Mouse (Mus musculus) hindbrain, embryonic 15.5 days (tissue): ENCODE measurements around the gene Polr2h. TPM values are rescaled to one million over a fixed set of nuclear protein-coding genes. Genes with fewer than 3 reads are reported as not detected.
A peak's percentile ranks its signal among the peaks of the same experiment; 100 is the strongest.

Experiments used
- ATAC-seq: fragments of 200-750 bp; cut with Nextera tagmentation; 2 replicates; pipeline ENCODE4 v1.8.0; 2017; ENCODE audit warnings: low read depth, moderate number of reproducible peaks, moderate TSS enrichment; ENCODE audit not compliant: low FRiP score
- H3K27ac ChIP-seq: fragments of 300-500 bp; sonication (generic); replicated peaks from 2 replicates; pipeline ENCODE4 v1.5.1; 2015; ENCODE audit warnings: mild to moderate bottlenecking, inconsistent platforms
- H3K27me3 ChIP-seq: fragments of 300-500 bp; sonication (generic); 2 replicates; pipeline ENCODE4 v1.6.1; 2015; ENCODE audit warnings: control low read depth, inconsistent platforms
- H3K36me3 ChIP-seq: fragments of 300-500 bp; sonication (generic); 2 replicates; pipeline ENCODE4 v1.6.1; 2015; ENCODE audit warnings: control low read depth, inconsistent platforms
- H3K4me1 ChIP-seq: fragments of 300-500 bp; sonication (generic); replicated peaks from 2 replicates; pipeline ENCODE4 v1.6.1; 2015; ENCODE audit warnings: control low read depth, inconsistent platforms
- H3K4me2 ChIP-seq: fragments of 300-500 bp; sonication (generic); 2 replicates; pipeline ENCODE4 v1.6.1; 2015; ENCODE audit warnings: moderate library complexity, mild to moderate bottlenecking, inconsistent platforms
- H3K4me3 ChIP-seq: fragments of 300-500 bp; sonication (generic); 2 replicates; pipeline ENCODE4 v1.5.1; 2015; ENCODE audit warnings: mild to moderate bottlenecking, inconsistent platforms
- H3K9ac ChIP-seq: fragments of 300-500 bp; sonication (generic); 2 replicates; pipeline ENCODE4 v1.6.1; 2015; ENCODE audit warnings: inconsistent platforms
- H3K9me3 ChIP-seq: fragments of 300-500 bp; sonication (generic); 2 replicates; pipeline ENCODE4 v1.6.1; 2016; ENCODE audit warnings: control low read depth, inconsistent platforms
- WGBS: fragments of 180-500 bp; shearing (Covaris S2); methylation state at CpG from one replicate; pipeline ENCODE4 v1.1.7; 2015; 5-methylcytosine and 5-hydroxymethylcytosine counted together
- polyA plus RNA-seq: library from polyadenylated mRNA; unstranded; fragments of >200 nt; fragmentation: Nextera tagmentation; extraction: Ambion mirVana; gene quantifications from 2 replicates; pipeline ENCODE4 v1.2.1, GENCODE M21; 2015

Polr2h gene
- polyA plus RNA-seq, 1 experiment from 2014 or later: 89.0 TPM

- peak overlapping the region; percentile 94 for H3K4me2 ChIP-seq
- peaks cover 37% of the 10 kb centered on the region for H3K4me1 ChIP-seq
- peaks cover 23% of the 10 kb centered on the region for H3K36me3 ChIP-seq
- H3K4me3 ChIP-seq: peak overlapping the region; percentile 72
- H3K27ac ChIP-seq: peak overlapping the region; percentile 85; the same call in 1 of the 2 replicates
- H3K27me3 ChIP-seq: no peaks in the 10 kb centered on the region
- 49% methylated on average over 2 of the region's 2 CpGs for WGBS
- peak overlapping the region; percentile 62 for H3K9ac ChIP-seq
- no peak for ATAC-seq
- H3K9me3 ChIP-seq: no peaks in the 10 kb centered on the region
Measured at GRCm38 (mm10) chr16:20715161-20715560, 2.3 kb upstream of the Polr2h start.

- no peaks in the 10 kb centered on the region for H3K9me3 ChIP-seq
- H3K4me1 ChIP-seq: peaks cover 37% of the 10 kb centered on the region
- H3K36me3 ChIP-seq: peaks cover 24% of the 10 kb centered on the region
- 0% methylated on average over 8 of the region's 12 CpGs for WGBS
- no peak; the same call in 1 of the 2 replicates for ATAC-seq
- peak overlapping the region; percentile 72 for H3K4me3 ChIP-seq
- no peaks in the 10 kb centered on the region for H3K27me3 ChIP-seq
- peak overlapping the region; percentile 85 for H3K27ac ChIP-seq
- H3K4me2 ChIP-seq: peak overlapping the region; percentile 94
- peak overlapping the region; percentile 62 for H3K9ac ChIP-seq
Measured at GRCm38 (mm10) chr16:20715566-20715965, 1.9 kb upstream of the Polr2h start.

DNA sequence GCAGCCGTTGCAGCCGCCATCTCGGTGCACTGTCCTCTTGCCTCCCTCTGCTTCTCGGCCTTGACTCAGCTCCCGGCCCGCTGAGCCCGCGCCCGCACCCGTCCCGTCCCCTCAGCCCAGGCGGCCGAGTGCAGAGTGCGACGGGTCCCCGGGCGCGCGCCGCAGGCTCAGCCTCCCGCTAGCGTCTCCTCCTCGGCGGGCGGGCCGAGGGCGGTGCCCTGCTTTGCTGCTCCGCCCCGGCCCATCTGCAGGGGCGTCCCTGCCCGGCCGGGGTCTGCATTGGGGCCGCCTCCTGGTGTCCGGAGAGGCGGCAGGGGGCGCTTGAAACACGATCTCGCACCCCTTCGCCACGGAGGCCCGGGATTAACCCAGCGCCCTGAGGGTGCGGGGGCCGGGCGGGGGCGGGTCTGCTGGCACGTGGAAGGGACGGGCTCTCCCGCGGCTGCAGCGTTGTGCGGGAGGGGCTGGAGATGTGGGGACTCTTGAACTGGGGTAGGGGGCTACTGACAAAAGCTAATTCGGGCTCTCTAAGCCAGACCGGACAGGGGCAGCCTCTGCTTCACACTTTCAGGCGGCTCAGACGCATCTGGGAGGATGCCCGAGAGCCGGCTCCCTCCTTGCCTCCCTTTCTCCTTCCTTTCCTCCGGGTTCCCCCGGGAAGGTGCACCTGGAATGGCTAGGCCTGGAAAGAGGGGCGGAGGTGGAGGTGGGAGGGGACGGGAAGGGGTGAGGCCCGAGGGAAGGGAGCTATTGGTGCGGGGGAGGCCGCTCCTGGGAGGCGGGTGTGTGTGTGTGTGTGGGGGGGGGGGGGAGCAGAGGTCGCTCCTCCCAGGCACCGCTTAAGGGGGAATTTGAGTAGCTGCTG, 1.3 kb upstream of the Polr2h start:
- Histone ChIP-seq H3K9ac (peak overlapping the region; percentile 62), H3K27me3 (no peaks in the 10 kb centered on the region), H3K9me3 (no peaks in the 10 kb centered on the region), H3K4me1 (peaks cover 37% of the 10 kb centered on the region), H3K4me3 (peak overlapping the region; percentile 72), H3K4me2 (peak overlapping the region; percentile 94), H3K27ac (peak overlapping the region; percentile 85), H3K36me3 (peaks cover 27% of the 10 kb centered on the region)
- peak; percentile 85 for ATAC-seq
- WGBS: 0% methylated on average over 63 of the region's 68 CpGs

GRCm38 (mm10) chr16:20716841-20717180, 654 bp upstream of the Polr2h start:
- Histone ChIP-seq H3K27me3 (no peaks in the 10 kb centered on the region), H3K4me1 (peaks cover 37% of the 10 kb centered on the region), H3K36me3 (peaks cover 27% of the 10 kb centered on the region), H3K9me3 (no peaks in the 10 kb centered on the region), H3K4me3 (peak overlapping the region; percentile 72), H3K4me2 (peak overlapping the region; percentile 94), H3K9ac (peak overlapping the region; percentile 62), H3K27ac (peak overlapping the region; percentile 85)
- WGBS: 0% methylated on average over 8 of the region's 8 CpGs
- peak; percentile 36 for ATAC-seq

DNA sequence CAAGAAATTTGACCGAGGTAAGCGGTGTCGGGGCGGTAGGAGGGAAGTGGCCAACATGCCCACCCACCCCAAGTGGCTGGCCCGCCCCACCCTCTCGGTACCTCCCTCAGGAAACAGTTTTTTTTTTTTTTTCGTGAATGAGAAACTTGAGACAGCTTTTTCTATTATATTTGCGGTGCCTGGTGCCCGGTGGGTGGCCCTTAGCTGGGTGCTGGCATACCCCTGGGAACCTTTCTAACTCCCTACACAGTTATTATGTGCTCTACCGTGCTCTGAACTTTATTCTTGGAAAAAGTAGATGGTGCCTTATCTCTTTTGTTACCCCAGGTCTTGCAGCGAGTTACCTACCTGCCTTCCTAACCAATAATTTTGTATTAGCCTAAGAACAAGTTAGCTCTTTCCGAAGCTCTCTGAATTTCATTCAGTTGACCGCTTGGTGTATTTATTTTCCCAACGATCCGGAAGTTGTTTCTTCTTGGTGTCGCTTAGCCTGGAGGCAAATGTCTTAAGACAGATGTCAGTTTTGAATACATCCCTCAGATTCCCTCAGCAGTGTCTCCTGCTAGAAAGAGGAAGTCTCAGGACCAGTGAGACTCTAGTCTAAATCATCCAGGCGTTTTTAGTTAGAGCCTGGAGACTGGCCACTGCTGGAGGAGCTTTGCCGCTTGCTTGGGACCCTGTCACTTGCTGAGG, 659 bp downstream of the Polr2h start:
- Histone ChIP-seq H3K9me3 (no peaks in the 10 kb centered on the region), H3K4me1 (peaks cover 37% of the 10 kb centered on the region), H3K27ac (peak overlapping the region; percentile 85), H3K4me3 (peak overlapping the region; percentile 72), H3K4me2 (peak overlapping the region; percentile 94), H3K27me3 (no peaks in the 10 kb centered on the region), H3K36me3 (peaks cover 23% of the 10 kb centered on the region), H3K9ac (peak overlapping the region; percentile 62)
- ATAC-seq: no peak
- 3% methylated on average over 18 of the region's 18 CpGs for WGBS

DNA sequence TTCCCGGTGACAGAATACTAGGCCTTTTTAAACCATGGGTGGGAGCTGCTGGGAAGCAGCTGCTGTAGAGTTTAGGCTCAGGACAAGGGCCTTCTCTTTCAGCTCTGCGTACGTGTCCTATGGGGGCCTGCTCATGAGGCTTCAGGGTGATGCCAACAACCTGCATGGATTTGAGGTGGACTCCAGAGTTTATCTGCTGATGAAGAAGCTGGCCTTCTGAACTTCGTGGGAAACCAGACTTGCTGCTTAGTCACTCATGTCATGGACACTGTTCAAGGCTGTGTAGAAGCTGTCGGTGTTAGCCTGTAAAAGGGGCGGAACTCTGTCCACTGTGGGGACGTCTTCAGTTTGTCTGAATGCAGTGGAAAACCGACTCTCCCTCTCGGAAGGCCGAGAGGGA, 4.3 kb downstream of the Polr2h start:
- 91% methylated on average over 10 of the region's 10 CpGs for WGBS
- no peak overlapping the region for H3K27ac ChIP-seq
- ATAC-seq: no peak

DNA sequence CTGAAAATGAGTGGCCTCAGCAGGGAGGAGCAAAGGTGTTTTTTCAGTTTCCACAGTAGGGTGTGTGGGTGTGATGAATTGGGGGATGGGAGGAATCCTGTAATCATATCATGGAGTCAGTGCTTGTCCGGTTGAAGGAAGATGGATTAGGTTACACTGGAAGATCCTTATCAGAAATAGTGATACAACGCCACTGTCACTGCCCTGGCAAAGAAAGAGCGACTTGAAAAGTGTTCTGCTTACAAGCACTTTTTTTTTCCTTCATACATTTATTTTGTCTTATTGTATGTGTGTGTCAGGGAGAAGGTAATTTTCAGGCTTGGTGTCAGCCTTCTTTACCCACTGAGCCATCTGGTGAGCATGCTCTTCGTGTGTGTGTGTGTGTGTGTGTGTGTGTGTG, 5.3 kb downstream of the Polr2h start:
- no peak overlapping the region for H3K4me3 ChIP-seq
- no peak overlapping the region for H3K4me2 ChIP-seq
- no peaks in the 10 kb centered on the region for H3K9me3 ChIP-seq
- 92% methylated on average over 4 of the region's 4 CpGs for WGBS
- H3K27ac ChIP-seq: no peak overlapping the region
- H3K27me3 ChIP-seq: no peaks in the 10 kb centered on the region
- H3K9ac ChIP-seq: no peak overlapping the region
- no peak for ATAC-seq
- H3K4me1 ChIP-seq: peaks cover 9% of the 10 kb centered on the region
- peaks cover 23% of the 10 kb centered on the region for H3K36me3 ChIP-seq

More for the DNA sequence above, 4.3 kb downstream of the Polr2h start:
- H3K4me1 ChIP-seq: peaks cover 9% of the 10 kb centered on the region
- no peak overlapping the region for H3K9ac ChIP-seq
- no peaks in the 10 kb centered on the region for H3K27me3 ChIP-seq
- peaks cover 23% of the 10 kb centered on the region for H3K36me3 ChIP-seq
- H3K4me3 ChIP-seq: no peak overlapping the region
- H3K9me3 ChIP-seq: no peaks in the 10 kb centered on the region
- no peak overlapping the region for H3K4me2 ChIP-seq

- H3K27me3 ChIP-seq: no peaks in the 10 kb centered on the region
- no peak overlapping the region for H3K4me3 ChIP-seq
- H3K9me3 ChIP-seq: no peaks in the 10 kb centered on the region
- no peak for ATAC-seq
- 74% methylated on average over 4 of the region's 4 CpGs for WGBS
- no peak overlapping the region for H3K27ac ChIP-seq
- H3K9ac ChIP-seq: no peak overlapping the region
- no peak overlapping the region for H3K4me2 ChIP-seq
- peaks cover 23% of the 10 kb centered on the region for H3K36me3 ChIP-seq
- H3K4me1 ChIP-seq: peaks cover 7% of the 10 kb centered on the region
Measured at GRCm38 (mm10) chr16:20723247-20723646, 5.8 kb downstream of the Polr2h start.

- H3K27ac ChIP-seq: no peak overlapping the region
- no peaks in the 10 kb centered on the region for H3K27me3 ChIP-seq
- peaks cover 23% of the 10 kb centered on the region for H3K36me3 ChIP-seq
- no peak overlapping the region for H3K4me2 ChIP-seq
- 34% methylated on average over 5 of the region's 5 CpGs for WGBS
- H3K4me1 ChIP-seq: no peaks in the 10 kb centered on the region
- no peak overlapping the region for H3K9ac ChIP-seq
- ATAC-seq: peak; percentile 80
- H3K9me3 ChIP-seq: no peaks in the 10 kb centered on the region
- no peak overlapping the region for H3K4me3 ChIP-seq
Measured at GRCm38 (mm10) chr16:20724338-20724748, 6.9 kb downstream of the Polr2h start.

GRCm38 (mm10) chr16:20725321-20725720, 7.9 kb downstream of the Polr2h start:
- Histone ChIP-seq H3K9ac (no peak overlapping the region), H3K4me1 (no peaks in the 10 kb centered on the region), H3K27ac (no peak overlapping the region), H3K9me3 (no peaks in the 10 kb centered on the region), H3K27me3 (no peaks in the 10 kb centered on the region), H3K4me2 (no peak overlapping the region), H3K36me3 (peaks cover 15% of the 10 kb centered on the region), H3K4me3 (no peak overlapping the region)
- no peak for ATAC-seq
- 76% methylated on average over 7 of the region's 7 CpGs for WGBS

DNA sequence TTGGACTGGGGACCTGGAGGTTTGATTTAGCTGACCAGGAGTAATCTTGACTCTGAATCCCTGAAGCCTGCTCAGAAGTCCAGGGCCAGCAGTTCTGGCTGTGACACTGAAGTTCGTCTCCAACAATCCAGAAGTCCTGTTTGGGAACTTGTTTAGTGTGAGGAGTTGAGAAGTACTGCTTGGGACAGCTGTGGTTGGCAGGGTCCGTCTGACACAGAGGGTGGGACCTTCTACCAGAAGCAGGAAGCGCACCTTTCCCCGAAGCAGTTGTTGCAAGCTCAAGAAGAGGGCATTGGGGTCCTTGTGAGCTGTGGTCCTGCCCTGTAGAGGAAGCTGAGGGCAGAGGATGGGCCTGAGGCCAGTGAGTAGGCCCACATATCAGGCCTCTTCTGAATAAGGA, 8.3 kb downstream of the Polr2h start:
- no peak for ATAC-seq
- H3K9me3 ChIP-seq: no peaks in the 10 kb centered on the region
- H3K4me2 ChIP-seq: no peak overlapping the region
- no peak overlapping the region for H3K27ac ChIP-seq
- 79% methylated on average over 4 of the region's 4 CpGs for WGBS
- no peak overlapping the region for H3K9ac ChIP-seq
- H3K4me3 ChIP-seq: no peak overlapping the region
- H3K36me3 ChIP-seq: peaks cover 11% of the 10 kb centered on the region
- H3K4me1 ChIP-seq: no peaks in the 10 kb centered on the region
- H3K27me3 ChIP-seq: no peaks in the 10 kb centered on the region

DNA sequence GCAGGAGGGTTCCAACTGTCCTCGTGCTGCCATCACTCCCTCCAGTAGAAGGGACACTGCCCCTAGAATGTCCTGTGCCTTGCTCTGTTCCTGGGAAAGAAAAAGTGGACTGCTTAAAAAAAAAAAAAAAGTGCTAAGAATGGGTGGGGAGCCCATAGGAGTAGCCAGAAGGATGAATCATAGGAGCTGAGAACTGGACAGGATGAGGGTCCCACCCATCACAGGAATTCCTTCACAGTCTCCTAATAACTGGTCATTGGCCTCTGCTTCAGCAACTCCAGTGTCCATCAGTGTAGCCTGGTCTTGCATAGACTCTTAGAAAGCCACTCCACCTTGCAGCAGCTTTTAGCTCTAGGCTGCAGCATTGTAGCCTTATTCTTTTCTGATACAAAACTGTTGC, 8.9 kb downstream of the Polr2h start:
- H3K4me3 ChIP-seq: no peak overlapping the region
- H3K4me2 ChIP-seq: no peak overlapping the region
- no peak overlapping the region for H3K27ac ChIP-seq
- H3K27me3 ChIP-seq: no peaks in the 10 kb centered on the region
- H3K9ac ChIP-seq: no peak overlapping the region
- WGBS: 86% methylated on average over 1 of the region's 1 CpGs
- no peaks in the 10 kb centered on the region for H3K4me1 ChIP-seq
- H3K36me3 ChIP-seq: peaks cover 6% of the 10 kb centered on the region
- ATAC-seq: no peak
- H3K9me3 ChIP-seq: no peaks in the 10 kb centered on the region
